Mouse (Mus musculus): ENCODE data around the gene Myo1h.

Gene Myo1h

DNA sequence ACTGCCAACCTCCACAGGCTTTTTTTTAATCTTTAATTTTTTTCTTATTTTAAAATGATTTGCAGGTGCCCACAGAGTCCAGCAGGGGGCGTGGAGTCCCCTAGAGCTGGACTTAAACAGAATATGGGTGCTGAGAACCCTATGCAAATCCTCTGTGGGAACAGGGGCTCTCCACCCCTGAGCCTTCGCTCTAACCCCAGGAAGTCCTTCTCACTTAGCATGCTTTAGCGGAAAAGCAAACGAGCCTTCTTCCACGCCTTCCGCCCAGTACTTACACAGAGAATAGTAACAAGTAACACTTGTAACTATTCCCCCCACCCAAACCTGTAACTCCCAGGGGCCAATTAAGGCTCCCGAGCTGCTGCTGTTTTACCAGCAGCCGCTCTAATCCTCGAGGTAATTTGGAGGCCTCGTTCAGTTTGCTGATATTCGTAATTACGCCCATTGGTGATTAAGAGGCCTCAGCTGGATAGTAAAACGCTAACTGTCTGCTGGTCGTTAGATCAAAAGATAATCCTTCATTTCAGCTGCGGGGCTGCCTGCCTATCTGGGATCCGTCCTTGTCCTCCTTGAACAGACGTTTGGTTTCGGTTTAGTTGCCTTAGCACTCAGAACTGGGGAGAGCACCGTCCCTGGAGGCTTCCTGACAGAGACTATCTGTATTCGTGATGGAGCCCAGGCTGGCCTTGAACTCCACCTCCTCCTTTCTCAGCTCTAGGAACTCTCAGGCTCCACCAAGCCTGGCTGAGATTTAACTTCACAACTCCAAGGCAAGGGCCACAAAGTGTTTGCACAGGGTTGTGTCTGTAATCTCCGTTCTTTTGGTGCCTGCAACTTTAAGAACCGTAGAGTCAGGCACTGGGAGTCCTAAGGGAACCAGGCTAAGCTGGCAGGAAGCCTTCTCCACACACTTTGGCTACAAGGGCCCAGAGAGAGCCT lies 8.0 kb downstream of the Myo1h start:
- no peak for DNase-seq (ENCODE audit: low spot score)

DNA sequence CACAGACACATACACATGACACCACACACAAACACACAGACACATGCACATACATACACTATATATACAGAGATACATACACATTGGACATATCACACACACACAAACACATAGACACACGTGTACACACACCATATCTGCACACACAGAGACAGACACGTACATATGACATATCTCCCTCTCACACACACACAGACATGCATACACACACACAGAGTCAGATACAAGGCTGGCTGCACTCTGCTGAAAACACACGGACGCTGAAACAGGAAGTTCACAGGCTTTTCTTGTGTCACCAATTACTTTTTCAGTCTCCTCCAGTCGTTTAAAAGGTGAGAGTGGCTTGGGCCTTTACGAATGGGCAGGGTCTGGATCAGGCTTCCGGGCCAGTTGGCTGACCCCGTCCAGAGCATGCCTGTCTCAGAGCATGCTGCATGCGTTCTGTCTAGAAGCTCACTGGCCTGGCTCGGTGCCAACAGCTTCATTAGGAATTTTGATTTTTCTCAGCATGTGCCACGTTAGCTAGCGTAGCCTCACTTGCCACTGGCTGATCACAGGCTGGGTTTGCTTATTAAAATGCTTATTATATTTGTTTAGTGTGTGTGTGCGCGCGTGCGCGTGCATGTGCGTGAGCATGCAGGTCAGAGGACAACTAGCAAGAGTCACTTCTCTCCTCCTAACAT lies 9.4 kb downstream of the Myo1h start:
- DNase-seq (ENCODE audit: low spot score) = no peak

DNA sequence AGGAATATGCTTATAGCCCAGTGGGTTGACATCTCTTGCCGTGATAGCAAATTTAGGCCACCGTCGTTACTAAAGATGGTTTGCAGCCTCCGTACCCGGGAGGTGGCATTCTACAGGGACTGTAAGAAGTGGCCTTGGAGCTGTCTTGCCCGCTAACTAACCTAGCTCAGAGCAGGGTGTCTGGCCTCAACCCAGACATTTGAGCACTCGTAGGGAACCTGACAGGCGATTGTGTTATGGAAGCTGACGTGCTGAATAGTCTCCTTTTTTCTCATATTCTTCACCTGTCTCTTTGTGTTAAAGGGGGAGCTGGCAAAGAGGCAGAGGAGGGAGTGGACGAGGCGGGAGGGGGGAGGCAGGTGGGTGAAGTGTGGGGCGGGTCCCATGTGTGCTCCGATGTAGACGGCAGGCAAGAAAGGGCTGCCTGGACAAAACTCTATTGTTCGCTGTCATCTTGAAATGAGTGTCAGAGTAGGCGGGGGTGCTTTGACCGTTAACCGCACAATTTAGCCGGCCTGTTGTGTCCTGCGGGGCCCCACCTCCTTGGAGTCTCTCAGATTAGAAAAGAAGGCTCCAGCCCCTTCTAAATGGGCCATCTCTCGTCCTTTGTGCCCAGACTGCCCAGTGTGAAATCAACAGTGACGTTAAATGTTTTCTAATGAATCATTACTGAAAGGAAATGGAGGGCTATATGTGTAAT lies 10.3 kb downstream of the Myo1h start:
- DNase-seq (ENCODE audit: low spot score) = no peak

DNA sequence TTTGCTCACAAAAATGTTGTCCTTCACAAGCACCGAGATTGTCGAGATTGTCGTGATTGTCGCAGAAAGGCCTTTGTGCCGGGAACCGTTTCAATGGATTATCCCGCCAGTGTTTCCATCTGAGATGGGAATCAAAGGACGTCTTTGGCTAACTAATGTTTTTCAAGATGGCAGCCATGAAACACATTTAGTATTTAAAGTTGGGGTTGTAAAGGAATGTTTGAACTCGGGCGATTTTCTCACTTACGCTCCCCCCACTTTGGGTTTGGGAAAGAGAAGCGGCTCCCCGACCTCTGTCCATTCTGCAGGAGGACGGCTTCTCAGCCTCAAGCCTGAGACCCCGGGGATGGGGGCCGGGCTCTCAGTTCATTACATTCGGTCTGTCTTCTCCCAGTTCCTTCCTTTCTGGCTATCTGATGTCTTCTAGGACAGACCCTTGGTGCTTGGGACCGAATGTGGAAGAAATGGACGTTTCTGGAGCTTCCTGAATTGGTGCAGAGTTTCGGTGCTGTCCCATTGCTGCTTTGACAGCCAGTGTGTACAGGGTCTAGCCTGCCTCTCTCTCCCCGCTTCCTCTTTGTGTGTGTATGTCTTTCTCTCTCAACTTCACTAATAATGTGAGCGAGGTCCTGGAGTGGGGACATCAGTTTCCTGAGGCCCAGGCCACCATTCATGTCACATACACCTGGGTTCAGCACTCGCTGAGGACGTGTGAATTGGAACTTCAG lies 11.1 kb downstream of the Myo1h start:
- DNase-seq (ENCODE audit: low spot score) = no peak

DNA sequence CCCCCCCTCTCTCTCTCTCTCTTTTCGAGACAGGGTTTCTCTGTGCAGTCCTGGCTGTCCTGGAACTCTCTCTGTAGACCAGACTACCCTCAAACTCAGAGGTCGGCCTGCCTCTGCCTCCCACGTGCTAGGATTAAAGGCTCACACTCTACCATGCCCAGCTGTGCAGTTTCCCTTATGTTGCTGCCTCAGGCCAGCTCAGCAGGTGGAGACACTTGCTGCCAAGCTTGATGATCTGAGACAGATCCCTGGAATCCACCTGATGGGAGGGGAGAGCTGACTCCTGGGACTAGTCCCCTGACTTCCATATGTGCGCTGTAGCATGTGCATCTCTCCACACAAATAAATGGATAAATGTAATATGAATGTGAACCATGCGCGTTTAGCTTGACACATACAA lies 14.2 kb downstream of the Myo1h start:
- no peak for DNase-seq (ENCODE audit: low spot score)

DNA sequence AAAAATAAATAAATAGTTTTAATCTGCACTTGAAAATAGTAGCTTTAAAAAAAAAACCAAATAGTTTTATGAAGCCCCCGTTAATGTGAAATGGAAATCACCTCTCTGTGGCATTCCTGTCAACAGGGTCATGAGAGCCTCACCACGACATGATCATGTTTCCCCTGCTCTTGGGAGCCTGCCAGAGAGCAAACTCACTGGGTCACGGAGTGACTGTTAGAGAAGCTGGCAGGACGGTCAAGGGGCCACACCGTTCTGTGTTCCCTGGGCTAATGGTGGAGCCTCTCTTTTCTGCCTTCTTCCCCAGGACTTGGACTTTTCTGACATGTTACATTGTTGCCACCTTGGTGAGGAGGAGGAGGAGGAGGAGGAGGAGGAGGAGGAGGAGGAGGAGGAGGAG lies 17.5 kb downstream of the Myo1h start:
- DNase-seq (ENCODE audit: low spot score) = no peak

DNA sequence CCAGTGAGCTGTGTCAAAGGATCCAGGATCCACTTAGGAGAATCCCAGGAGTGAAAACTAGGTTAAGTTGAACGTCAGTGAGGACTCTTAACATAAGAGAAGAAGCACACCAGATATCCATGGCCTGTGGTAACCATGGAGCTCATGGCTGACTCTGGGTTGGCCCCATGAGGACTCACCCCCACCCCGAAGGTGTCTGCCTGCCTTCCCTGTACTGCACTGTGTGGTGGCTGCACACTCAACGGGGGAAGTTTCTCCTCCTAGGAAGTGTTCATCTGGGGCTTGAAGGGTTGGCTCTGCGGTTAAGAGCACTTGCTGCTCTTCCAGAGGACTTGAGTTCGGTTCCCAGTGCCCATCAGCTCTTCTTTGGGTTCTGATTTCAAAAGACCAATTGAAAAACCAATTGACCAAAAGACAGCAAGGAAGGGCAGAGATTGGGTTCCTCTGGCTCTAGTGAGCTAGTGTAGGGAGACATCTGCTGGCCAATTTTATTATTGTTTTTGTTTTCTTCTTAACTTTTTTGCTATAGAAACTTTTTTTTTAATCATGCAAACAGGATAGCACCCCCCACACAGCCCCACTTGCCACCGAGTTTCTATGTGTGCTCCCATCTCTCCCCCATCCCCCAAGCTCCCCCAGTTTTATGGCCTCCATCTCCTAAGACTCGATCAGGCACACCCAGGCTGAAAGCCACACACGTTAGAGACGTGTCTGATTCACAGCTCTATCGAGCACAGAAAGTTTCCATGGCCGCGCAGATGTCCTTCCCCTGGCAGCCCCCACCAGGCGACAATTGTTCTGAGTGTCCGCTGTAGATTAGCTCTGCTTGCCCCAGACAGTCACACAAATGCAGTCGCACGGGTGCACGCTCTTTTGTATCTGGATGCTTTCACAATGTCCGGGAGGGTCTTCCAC lies 20.1 kb downstream of the Myo1h start:
- peak; percentile 10 for DNase-seq (ENCODE audit: low spot score)

DNA sequence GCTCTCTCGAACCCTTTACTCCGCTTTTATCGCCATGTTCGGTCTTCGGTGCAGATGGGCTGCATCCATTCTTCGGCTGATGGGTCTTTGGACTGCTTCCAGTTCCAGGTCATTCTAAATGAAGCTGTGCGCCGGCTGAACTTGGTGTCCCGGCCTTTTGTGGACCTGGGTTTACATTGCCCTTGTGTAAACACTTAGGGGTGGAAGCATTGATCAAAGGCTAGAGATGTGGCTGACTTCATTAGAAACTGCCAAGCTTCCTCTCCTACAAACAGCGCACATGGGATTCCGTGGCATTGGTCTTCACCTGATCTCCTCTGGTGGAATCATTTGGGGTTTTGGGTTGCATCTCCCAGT lies 20.7 kb downstream of the Myo1h start:
- no peak for DNase-seq (ENCODE audit: low spot score)

DNA sequence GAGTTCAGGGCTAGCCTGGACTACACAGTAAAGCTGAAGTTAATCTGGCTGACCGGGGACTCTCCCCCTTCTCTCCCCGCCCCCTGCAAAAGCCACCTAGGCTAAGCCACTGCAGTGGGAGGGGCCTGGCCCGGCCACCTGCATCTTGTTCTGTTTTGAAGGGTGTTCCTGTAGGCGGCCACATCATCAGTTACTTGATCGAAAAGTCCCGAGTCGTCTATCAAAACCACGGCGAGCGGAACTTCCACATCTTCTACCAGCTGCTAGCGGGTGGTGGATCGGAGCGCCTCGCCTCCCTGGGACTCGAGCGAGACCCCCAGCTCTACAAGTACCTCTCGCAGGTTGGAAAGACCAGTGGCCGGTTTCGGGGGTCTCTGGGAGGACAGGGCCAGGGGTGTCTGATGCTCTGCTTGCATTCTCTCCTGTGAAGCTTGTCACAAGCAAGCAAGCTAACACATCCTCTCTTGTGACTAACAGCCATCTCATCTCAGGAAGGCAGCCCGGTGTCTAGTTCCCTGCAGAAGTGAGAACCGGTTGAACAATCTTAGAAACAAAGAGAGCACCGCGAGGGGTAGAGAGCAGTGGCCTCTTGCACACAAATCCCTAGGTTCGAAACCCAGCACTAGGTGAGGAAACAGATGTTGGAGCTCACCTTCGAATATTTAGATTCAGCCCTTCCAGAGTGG lies 34.3 kb downstream of the Myo1h start:
- DNase-seq (ENCODE audit: low spot score) = peak; percentile 82

DNA sequence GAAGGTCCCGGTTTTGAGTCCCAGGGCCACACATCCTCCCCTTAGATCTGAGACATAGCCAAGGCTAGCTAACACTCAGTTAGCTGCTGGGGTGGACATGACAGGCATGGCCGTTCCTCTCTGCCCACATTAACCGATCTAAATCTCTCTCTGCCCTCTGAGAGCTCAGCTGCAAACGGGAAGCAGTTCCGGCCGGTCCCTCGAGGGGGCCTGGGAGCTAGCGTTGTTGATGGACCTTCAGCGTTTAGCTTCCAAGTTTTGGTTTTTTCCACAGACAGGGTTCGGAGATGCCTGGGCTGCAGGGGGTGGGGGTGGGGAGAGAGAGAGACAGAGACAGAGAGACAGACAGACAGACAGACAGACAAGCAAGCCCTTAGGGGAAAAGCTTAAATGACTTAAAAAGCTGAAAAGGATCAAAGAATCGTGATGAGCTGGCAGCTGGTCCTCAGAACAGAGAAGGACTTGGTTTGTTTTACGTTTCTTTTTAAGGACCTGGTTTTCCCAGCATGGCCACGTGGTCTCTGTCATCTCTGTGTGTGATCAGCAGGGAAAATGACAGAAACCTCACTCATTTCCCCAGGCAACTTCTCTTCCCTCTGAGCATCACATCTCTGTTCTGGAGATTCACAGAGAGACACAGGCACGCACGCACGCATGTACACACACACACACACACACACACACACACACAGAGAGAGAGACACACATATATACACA lies 35.0 kb downstream of the Myo1h start:
- peak; percentile 53 for DNase-seq (ENCODE audit: low spot score)

DNA sequence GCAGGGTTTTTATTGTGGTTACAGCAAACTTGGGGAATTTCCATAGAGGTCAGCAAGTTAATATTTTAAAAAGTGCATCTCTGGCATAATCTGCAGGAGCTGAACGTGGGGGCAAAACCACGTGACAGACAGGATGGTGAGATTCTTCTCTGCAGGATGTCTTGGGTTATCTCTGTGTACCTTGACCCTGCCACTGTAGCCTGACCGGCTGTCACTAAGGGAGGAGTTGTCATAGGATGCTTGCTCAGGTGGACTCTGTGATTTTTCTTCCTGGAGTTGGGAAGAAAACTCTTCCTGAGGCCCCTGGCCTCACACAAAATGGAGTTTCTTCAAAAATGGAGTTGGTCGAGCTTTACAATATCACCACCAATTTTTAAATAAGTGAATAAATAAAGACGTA lies 54.0 kb downstream of the Myo1h start:
- DNase-seq (ENCODE audit: low spot score) = no peak

DNA sequence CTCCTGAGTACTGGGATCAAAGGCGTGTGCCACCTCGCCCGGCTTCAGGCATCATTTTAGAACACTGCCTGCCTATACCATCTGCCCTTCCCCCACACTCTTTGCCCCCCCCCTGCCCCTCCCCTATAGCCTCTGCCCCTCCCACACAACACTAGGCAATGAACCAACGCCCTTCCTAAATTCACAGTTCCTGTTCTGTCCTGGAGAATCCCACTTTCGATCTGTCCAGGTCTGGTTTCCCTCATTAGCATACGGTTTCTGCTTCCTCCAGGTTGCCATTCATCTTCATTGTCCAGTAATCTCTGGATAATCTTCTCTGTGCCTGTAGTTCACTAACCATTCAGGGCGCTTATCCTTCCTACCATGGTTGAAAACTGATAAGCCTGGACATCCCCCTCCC lies 54.6 kb downstream of the Myo1h start:
- DNase-seq (ENCODE audit: low spot score) = no peak

DNA sequence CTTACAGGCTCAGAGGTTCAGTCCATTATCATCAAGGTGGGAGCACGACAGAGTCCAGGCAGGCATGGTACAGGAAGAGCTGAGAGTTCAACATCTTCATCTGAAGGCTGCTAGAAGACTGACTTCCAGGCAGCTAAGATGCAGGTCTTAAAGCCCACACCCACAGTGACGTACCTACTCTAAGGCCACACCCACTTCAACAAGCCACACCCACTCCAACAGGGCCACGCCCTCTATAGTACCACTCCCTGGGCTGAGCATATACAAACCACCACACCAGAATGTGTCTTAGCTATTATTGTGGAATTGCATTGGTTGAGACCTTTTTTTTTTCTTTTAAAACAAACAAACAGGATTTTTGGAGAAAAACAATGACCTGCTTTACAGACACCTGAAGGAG lies 56.6 kb downstream of the Myo1h start:
- peak; percentile 34 for DNase-seq (ENCODE audit: low spot score)

DNA sequence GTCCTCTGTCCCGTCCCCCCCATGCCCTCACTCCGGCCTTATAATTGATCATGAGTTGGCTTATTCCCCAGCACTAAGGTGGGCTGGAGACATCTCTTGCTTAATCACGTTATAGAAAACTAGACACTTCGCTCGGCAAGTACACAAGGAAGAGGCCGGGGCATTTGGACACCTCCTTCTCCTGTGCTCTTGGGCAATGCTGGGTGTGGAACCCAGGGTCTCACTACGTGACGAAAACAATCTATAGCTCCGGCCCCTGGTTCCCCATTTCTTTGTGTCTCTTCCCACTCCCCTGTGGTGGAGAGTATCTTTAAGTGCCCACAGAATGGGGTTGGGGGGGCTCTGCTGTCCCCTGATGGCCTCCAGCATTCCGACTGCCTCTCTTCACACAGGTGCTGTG lies 58.0 kb downstream of the Myo1h start:
- DNase-seq (ENCODE audit: low spot score) = no peak

DNA sequence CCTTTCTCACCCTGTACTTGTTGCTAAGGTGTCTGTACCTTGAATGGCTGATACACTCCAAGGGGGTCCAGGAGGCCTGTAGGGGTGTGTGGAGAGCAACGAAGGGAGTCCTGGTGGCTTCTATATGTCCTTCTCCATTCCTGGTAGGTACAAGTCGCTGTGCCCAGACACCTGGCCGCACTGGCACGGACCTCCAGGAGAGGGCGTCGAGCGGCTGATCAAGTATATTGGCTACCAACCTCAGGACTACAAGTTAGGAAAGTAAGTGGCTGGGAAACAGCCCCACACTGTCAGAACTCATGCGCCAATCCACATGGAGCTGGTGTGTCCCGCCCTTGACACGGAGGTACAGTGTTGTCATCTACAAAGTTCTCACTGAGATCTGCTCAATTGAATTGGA lies 62.5 kb downstream of the Myo1h start:
- DNase-seq (ENCODE audit: low spot score) = peak; percentile 19

DNA sequence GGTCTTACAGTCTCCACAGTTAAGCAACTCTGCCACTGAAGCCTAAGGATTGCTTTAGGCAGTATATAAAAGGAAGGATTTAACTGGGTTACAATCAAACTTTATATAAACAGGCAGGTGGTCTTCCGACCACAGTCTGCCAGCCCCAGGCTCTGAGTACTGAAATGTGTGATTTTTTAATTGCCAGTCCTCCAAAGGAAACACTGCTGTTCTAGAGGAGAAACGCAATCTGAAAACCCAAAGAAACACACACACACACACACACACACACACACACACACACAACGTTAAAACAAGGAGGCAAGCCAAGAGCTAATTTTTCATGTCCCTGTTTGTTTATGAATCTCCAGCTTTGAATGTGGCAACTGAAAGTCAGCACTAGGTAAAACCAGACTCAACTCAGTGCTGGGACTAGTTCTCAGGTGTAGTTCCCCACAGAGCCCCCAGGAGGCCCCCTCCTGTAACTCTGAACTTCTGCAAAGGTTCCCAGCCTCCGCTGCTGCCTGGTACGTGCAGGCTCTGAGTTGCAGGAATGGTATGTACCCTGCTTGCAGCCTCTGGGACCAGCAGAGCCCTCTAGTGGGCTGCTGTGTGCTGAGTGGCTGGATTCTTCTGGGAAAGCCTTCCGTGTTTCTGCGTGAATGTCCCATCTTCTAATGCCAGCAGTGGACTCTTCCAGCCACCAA lies 67.4 kb downstream of the Myo1h start:
- peak; percentile 74 for DNase-seq (ENCODE audit: low spot score)

DNA sequence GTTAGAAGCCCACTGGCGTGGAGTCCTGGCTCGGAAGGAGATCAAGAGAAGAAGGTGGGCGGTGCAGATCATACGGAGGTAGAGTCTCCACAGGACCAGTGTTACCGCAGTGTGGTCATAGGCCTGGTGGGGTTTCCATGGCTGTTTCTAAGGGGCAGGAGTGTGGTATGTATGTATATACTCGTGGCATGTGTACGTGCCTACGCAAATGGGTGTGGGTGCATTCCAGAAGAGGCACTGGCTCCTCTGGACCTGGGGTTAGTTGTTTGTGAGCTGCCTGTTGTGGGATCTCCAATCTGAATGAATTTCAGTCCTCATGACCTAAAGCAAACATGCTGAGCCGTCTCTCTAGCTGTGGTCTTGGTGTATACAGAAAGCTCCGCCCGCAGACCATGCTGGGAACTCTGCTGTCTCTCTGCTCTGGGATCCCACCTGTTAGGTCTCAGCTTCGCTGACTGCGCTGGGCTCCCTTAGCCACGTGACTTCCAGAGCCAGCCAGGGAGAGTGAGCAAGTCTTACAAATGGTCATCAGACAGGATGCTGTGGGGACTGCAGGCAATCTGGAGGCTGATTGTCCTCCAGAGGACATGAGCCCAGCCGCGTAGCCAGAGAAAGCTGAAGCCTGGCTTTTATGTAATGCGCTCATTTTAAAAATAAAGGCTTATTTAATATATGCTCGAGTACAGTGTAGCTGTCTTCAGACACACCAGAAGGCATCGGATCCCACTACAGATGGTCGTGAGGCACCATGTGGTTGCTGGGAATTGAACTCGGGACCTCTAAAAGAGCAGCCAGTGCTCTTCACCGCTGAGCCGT lies 68.2 kb downstream of the Myo1h start:
- no peak for DNase-seq (ENCODE audit: low spot score)

DNA sequence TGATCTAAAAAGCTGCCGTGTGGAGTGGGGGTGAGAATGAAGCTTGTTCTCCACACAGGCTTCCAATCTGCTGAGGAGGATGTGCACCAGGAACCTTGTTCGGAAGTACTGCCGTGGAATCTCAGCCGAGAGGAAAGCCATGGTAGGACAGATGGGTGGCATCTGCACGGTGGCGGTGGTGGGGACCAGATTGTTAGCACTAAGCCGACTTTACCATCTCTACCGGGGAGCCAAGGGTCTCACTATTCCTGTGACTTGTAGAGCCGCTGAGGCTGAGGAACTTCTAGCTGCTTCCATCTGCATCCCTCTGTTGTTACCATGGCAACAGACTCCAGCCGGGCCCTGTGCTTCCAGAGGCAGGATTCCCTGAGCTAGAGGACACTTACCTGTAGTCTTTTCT lies 69.9 kb downstream of the Myo1h start:
- no peak for DNase-seq (ENCODE audit: low spot score)
